Mouse (Mus musculus) midbrain, postnatal 0 days (tissue): ENCODE data around the gene Chrng. TPM values are rescaled to one million over a fixed set of nuclear protein-coding genes. Genes with fewer than 3 reads are reported as not detected.

ENCODE experiments used
- ATAC-seq: fragments of 200-750 bp; cut with Nextera tagmentation; 2 replicates; pipeline ENCODE4 v1.8.0; 2017; ENCODE audit warnings: moderate number of reproducible peaks, mild to moderate bottlenecking, moderate TSS enrichment, moderate library complexity; ENCODE audit not compliant: low FRiP score
- DNase-seq: peaks from one replicate; pipeline ENCODE4 v3.0.0-alpha.2; 2015; ENCODE audit warnings: low spot score
- H3K27ac ChIP-seq: fragments of 300-500 bp; sonication (generic); 2 replicates; pipeline ENCODE4 v1.5.1; 2014; ENCODE audit warnings: low read depth, mild to moderate bottlenecking, low read length, mixed read lengths
- H3K27me3 ChIP-seq: fragments of 300-500 bp; sonication (generic); 2 replicates; pipeline ENCODE4 v1.6.1; 2014; ENCODE audit warnings: low read length, control low read depth, mixed read lengths; ENCODE audit not compliant: insufficient read depth
- H3K36me3 ChIP-seq: fragments of 300-500 bp; sonication (generic); 2 replicates; pipeline ENCODE4 v1.6.1; 2014; ENCODE audit warnings: low read length, control low read depth, mixed read lengths; ENCODE audit not compliant: insufficient read depth
- H3K4me1 ChIP-seq: fragments of 300-500 bp; sonication (generic); 2 replicates; pipeline ENCODE4 v1.6.1; 2014; ENCODE audit warnings: mild to moderate bottlenecking, control low read depth, antibody characterized with exemption, low read length, mixed read lengths; ENCODE audit not compliant: insufficient read depth
- H3K4me2 ChIP-seq: fragments of 300-500 bp; sonication (generic); 2 replicates; pipeline ENCODE4 v1.6.1; 2014; ENCODE audit warnings: low read depth, mild to moderate bottlenecking, low read length, mixed read lengths; ENCODE audit not compliant: poor library complexity, severe bottlenecking
- H3K4me3 ChIP-seq: fragments of 300-500 bp; sonication (generic); 2 replicates; pipeline ENCODE4 v1.5.1; 2014; ENCODE audit warnings: low read depth, mild to moderate bottlenecking, low read length, moderate library complexity
- H3K9ac ChIP-seq: fragments of 300-500 bp; sonication (generic); replicated peaks from 2 replicates; pipeline ENCODE4 v1.6.1; 2014; ENCODE audit warnings: mild to moderate bottlenecking, low read length, moderate library complexity, mixed read lengths; ENCODE audit not compliant: poor library complexity, severe bottlenecking
- H3K9me3 ChIP-seq: fragments of 300-500 bp; sonication (generic); 2 replicates; pipeline ENCODE4 v1.6.1; 2016; ENCODE audit warnings: low read length, control low read depth
- CTCF ChIP-seq: IDR thresholded peaks from 2 replicates; pipeline ENCODE4 v1.5.1; 2016; ENCODE audit warnings: antibody characterized with exemption, mild to moderate bottlenecking
- WGBS: fragments of 180-500 bp; shearing (Covaris S2); extraction: QIAGEN DNeasy Blood & Tissue Kit; methylation state at CpG from one replicate; pipeline ENCODE4 v1.1.7; 2014; 5-methylcytosine and 5-hydroxymethylcytosine counted together
- polyA plus RNA-seq: library from polyadenylated mRNA; unstranded; fragments of >200 nt; fragmentation: Nextera tagmentation; extraction: Ambion mirVana; gene quantifications from 2 replicates; pipeline ENCODE4 v1.2.1, GENCODE M21; 2015
- total RNA-seq: library from RNA; depleted of rRNA; stranded (reverse); fragments of >200 nt; gene quantifications from 2 replicates; pipeline ENCODE4 v1.2.3, GENCODE M21; 2014; rRNA removed

The Chrng gene
- total and polyA plus RNA-seq, 2 experiments from 2014 or later = 0.49 TPM; not detected in 1

GRCm38 (mm10) chr1:87257691-87258090 lies 53.2 kb downstream of the Chrng start:
- TF ChIP-seq CTCF = no peak
- no peak overlapping the region for H3K27ac ChIP-seq
- H3K4me1 ChIP-seq = no peaks in the 10 kb centered on the region
- DNase-seq = no peak
- peaks cover 20% of the 10 kb centered on the region; the same call in 1 of the 2 replicates for H3K27me3 ChIP-seq
- no peak overlapping the region for H3K4me2 ChIP-seq
- H3K36me3 ChIP-seq = no peaks in the 10 kb centered on the region
- H3K9me3 ChIP-seq = no peaks in the 10 kb centered on the region
- no peak overlapping the region for H3K4me3 ChIP-seq
- H3K9ac ChIP-seq = no peak overlapping the region
- WGBS = 12% methylated on average over 11 of the region's 11 CpGs
- ATAC-seq = no peak

- 16% methylated on average over 14 of the region's 14 CpGs for WGBS
- no peak overlapping the region for H3K27ac ChIP-seq
- H3K9me3 ChIP-seq = no peaks in the 10 kb centered on the region
- no peaks in the 10 kb centered on the region for H3K4me1 ChIP-seq
- no peak overlapping the region for H3K9ac ChIP-seq
- ATAC-seq (no peak), DNase-seq (peak; percentile 50)
- peak; percentile 46 for TF ChIP-seq CTCF
- no peak overlapping the region for H3K4me2 ChIP-seq
- no peak overlapping the region for H3K4me3 ChIP-seq
- H3K36me3 ChIP-seq = no peaks in the 10 kb centered on the region
- peaks cover 25% of the 10 kb centered on the region for H3K27me3 ChIP-seq
Measured at GRCm38 (mm10) chr1:87258484-87258883, 54.0 kb downstream of the Chrng start.

GRCm38 (mm10) chr1:87259316-87259715 lies 54.9 kb downstream of the Chrng start:
- no peak overlapping the region for H3K4me2 ChIP-seq
- H3K27ac ChIP-seq = no peak overlapping the region
- DNase-seq (no peak), ATAC-seq (no peak)
- no peak for TF ChIP-seq CTCF
- H3K27me3 ChIP-seq = peaks cover 31% of the 10 kb centered on the region
- no peak overlapping the region for H3K4me3 ChIP-seq
- peaks cover 4% of the 10 kb centered on the region; the same call in 1 of the 2 replicates for H3K4me1 ChIP-seq
- no peaks in the 10 kb centered on the region for H3K9me3 ChIP-seq
- WGBS = 81% methylated on average over 2 of the region's 2 CpGs
- no peak overlapping the region for H3K9ac ChIP-seq
- H3K36me3 ChIP-seq = no peaks in the 10 kb centered on the region

Other genes with a start within 250 kb of the Chrng start
- gene Alppl2, start 114.7 kb upstream of the Chrng start, total RNA-seq = not detected in 2 replicates
- gene Alppl2, start 114.7 kb upstream of the Chrng start, polyA plus RNA-seq = not detected in 2 replicates
- gene Alpi, start 103.1 kb upstream of the Chrng start, total RNA-seq = 0.49 TPM in 1 of 2 replicates, not detected in the other
- not detected in 2 replicates for gene Alpi, start 103.1 kb upstream of the Chrng start, polyA plus RNA-seq
- 0.38 TPM in 1 of 2 replicates, not detected in the other for gene Akp3, start 79.7 kb upstream of the Chrng start, total RNA-seq
- gene Akp3, start 79.7 kb upstream of the Chrng start, polyA plus RNA-seq = not detected in 2 replicates
- gene Ecel1, start 48.1 kb upstream of the Chrng start, total RNA-seq = 15.8 and 16.2 TPM in 2 replicates
- gene Ecel1, start 48.1 kb upstream of the Chrng start, polyA plus RNA-seq = 16.7 and 18.9 TPM in 2 replicates
- 0.94 TPM in 1 of 2 replicates, not detected in the other for gene Prss56, start 21.3 kb upstream of the Chrng start, total RNA-seq
- 0.07 TPM in 1 of 2 replicates, not detected in the other for gene Prss56, start 21.3 kb upstream of the Chrng start, polyA plus RNA-seq
- gene Chrnd, start 14.1 kb upstream of the Chrng start, total RNA-seq = not detected in 2 replicates
- not detected in 2 replicates for gene Chrnd, start 14.1 kb upstream of the Chrng start, polyA plus RNA-seq
- gene Eif4e2, start 9.3 kb downstream of the Chrng start, total RNA-seq = 64.5 and 78.8 TPM in 2 replicates
- 91.0 and 92.7 TPM in 2 replicates for gene Eif4e2, start 9.3 kb downstream of the Chrng start, polyA plus RNA-seq
- gene Efhd1, start 59.7 kb downstream of the Chrng start, total RNA-seq = 4.2 and 7.8 TPM in 2 replicates
- 1.7 and 2.6 TPM in 2 replicates for gene Efhd1, start 59.7 kb downstream of the Chrng start, polyA plus RNA-seq
- 69.0 and 75.0 TPM in 2 replicates for gene Gigyf2, start 122.3 kb downstream of the Chrng start, total RNA-seq
- gene Gigyf2, start 122.3 kb downstream of the Chrng start, polyA plus RNA-seq = 45.4 and 46.4 TPM in 2 replicates
- 4.5 and 8.0 TPM in 2 replicates for gene Kcnj13, start 190.1 kb downstream of the Chrng start, total RNA-seq
- gene Kcnj13, start 190.1 kb downstream of the Chrng start, polyA plus RNA-seq = 10.2 and 10.8 TPM in 2 replicates